Comparison of ENCODE assay signal across 28 mouse cellular contexts in genomic region chr7:40717991-40718390, GRCm38 (mm10).
DNase-seq lines count a peak whose midpoint lies in the region; ATAC-seq lines count a peak whose summit lies in the region.
"Had no signal": no experiment of that assay in that cellular context is flagged by ENCODE, and none has a peak within 500 bp of the region (broad histone marks: within the 10 kb centered on the region; RNA-seq: fewer than 3 reads in every experiment).

No protein-coding gene starts in this region.

- H3K4me3 ChIP-seq in embryonic facial prominence, embryonic 14.5 days (ENCODE audit: low read depth, low read length), result no peak overlapping the region
- H3K4me3 ChIP-seq in embryonic facial prominence, embryonic 10.5 days, result no peak overlapping the region
- H3K4me3 ChIP-seq: embryonic facial prominence, embryonic 15.5 days; forebrain, embryonic 12.5 days; hindbrain, embryonic 15.5 days; kidney, embryonic 15.5 days; layer of hippocampus, adult 2 months; left cerebral cortex, adult 2 months; liver, embryonic 15.5 days; midbrain, embryonic 13.5 days had no signal

- no peaks in the 10 kb centered on the region for H3K9me3 ChIP-seq in embryonic facial prominence, embryonic 14.5 days (ENCODE audit: control insufficient read depth, low read length)
- no peaks in the 10 kb centered on the region for H3K9me3 ChIP-seq in embryonic facial prominence, embryonic 10.5 days
- H3K9me3 ChIP-seq: embryonic facial prominence, embryonic 15.5 days; forebrain, embryonic 12.5 days; hindbrain, embryonic 15.5 days; kidney, embryonic 15.5 days; liver, embryonic 15.5 days; midbrain, embryonic 13.5 days had no signal

- H3K36me3 ChIP-seq in embryonic facial prominence, embryonic 14.5 days (ENCODE audit: control insufficient read depth, insufficient read depth, low read length), result no peaks in the 10 kb centered on the region
- no peaks in the 10 kb centered on the region for H3K36me3 ChIP-seq in embryonic facial prominence, embryonic 10.5 days (replicated peaks)
- H3K36me3 ChIP-seq: embryonic facial prominence, embryonic 15.5 days; forebrain, embryonic 12.5 days; G1E; hindbrain, embryonic 15.5 days; kidney, embryonic 15.5 days; liver, embryonic 15.5 days; midbrain, embryonic 13.5 days had no signal

- no peak overlapping the region for H3K9ac ChIP-seq in embryonic facial prominence, embryonic 14.5 days (ENCODE audit: low read depth, low read length)
- H3K9ac ChIP-seq: embryonic facial prominence, embryonic 15.5 days; forebrain, embryonic 12.5 days; hindbrain, embryonic 15.5 days; kidney, embryonic 15.5 days; liver, embryonic 15.5 days; lung, embryonic 14.5 days; midbrain, embryonic 13.5 days had no signal

- no peaks in the 10 kb centered on the region for H3K27me3 ChIP-seq in embryonic facial prominence, embryonic 14.5 days (replicated peaks; ENCODE audit: control insufficient read depth, insufficient read depth, low read length)
- H3K27me3 ChIP-seq in embryonic facial prominence, embryonic 10.5 days (replicated peaks; ENCODE audit: low read depth, poor library complexity, severe bottlenecking), result no peaks in the 10 kb centered on the region
- H3K27me3 ChIP-seq: embryonic facial prominence, embryonic 15.5 days; forebrain, embryonic 12.5 days; hindbrain, embryonic 15.5 days; kidney, embryonic 15.5 days; liver, embryonic 15.5 days; midbrain, embryonic 13.5 days; Patski had no signal

- DNase-seq in adrenal gland, postnatal 10 days, result peak; percentile 5
- DNase-seq in adrenal gland, postnatal 36 days, result no peak
- peak; percentile 12 for DNase-seq in embryonic facial prominence, embryonic 14.5 days (ENCODE audit: low spot score)
- DNase-seq in embryonic facial prominence, embryonic 10.5 days (ENCODE audit: low spot score), result no peak
- DNase-seq in left cerebral cortex, postnatal 4 days, result peak; percentile 7
- no peak for DNase-seq in left cerebral cortex, postnatal 36 days (ENCODE audit: low spot score in 2 of 2)
- peak; percentile 76 for DNase-seq in Muller cell, postnatal 12 days (ENCODE audit: inconsistent ontology term)
- no peak for DNase-seq in right cerebral cortex, postnatal 4 days
- DNase-seq: adrenal gland, postnatal 25 days; gastrocnemius, postnatal 14 days; kidney, adult 18-20 months; kidney, postnatal 36 days; lung, embryonic 14.5 days; right cerebral cortex, postnatal 25 days; spleen, adult 18-20 months; thymus, postnatal 14 days had no signal

- WGBS in embryonic facial prominence, embryonic 14.5 days, result 60% methylated on average over 6 of the region's 6 CpGs
- WGBS in embryonic facial prominence, embryonic 10.5 days, result 82% methylated on average over 6 of the region's 6 CpGs

- no peak overlapping the region for H3K4me2 ChIP-seq in embryonic facial prominence, embryonic 14.5 days (ENCODE audit: low read depth, low read length)
- H3K4me2 ChIP-seq: embryonic facial prominence, embryonic 15.5 days; forebrain, embryonic 12.5 days; heart, embryonic 11.5 days; hindbrain, embryonic 15.5 days; kidney, embryonic 15.5 days; liver, embryonic 15.5 days; lung, embryonic 14.5 days; midbrain, embryonic 13.5 days had no signal

- no peaks in the 10 kb centered on the region for H3K4me1 ChIP-seq in embryonic facial prominence, embryonic 14.5 days (ENCODE audit: control insufficient read depth, insufficient read depth, low read length)
- no peaks in the 10 kb centered on the region for H3K4me1 ChIP-seq in embryonic facial prominence, embryonic 10.5 days
- H3K4me1 ChIP-seq: embryonic facial prominence, embryonic 15.5 days; forebrain, embryonic 12.5 days; hindbrain, embryonic 15.5 days; kidney, embryonic 15.5 days; liver, embryonic 15.5 days; midbrain, embryonic 13.5 days had no signal

- intact Hi-C loops in left cerebral cortex, postnatal 4 days (cut with DNase I), result no loop called here
- intact Hi-C loops in left cerebral cortex, postnatal 36 days (cut with DNase I), result no loop called here

- no peak overlapping the region for H3K27ac ChIP-seq in embryonic facial prominence, embryonic 14.5 days (replicated peaks; ENCODE audit: low read depth, low read length)
- H3K27ac ChIP-seq in embryonic facial prominence, embryonic 10.5 days (replicated peaks), result no peak overlapping the region
- H3K27ac ChIP-seq: embryonic facial prominence, embryonic 15.5 days; forebrain, embryonic 12.5 days; hindbrain, embryonic 15.5 days; kidney, embryonic 15.5 days; layer of hippocampus, adult 2 months; left cerebral cortex, adult 2 months; liver, embryonic 15.5 days; macrophage; midbrain, embryonic 13.5 days had no signal

- no peak for ATAC-seq in embryonic facial prominence, embryonic 14.5 days (ENCODE audit: low read depth)
- ATAC-seq: midbrain, embryonic 13.5 days; Patski had no signal

Comparison
In these comparisons a context has a peak if more than half of its experiments do, and no peak if none do; other contexts are left out.
1. DNase-seq: peak in adrenal gland, postnatal 10 days (single experiment), embryonic facial prominence, embryonic 14.5 days (single experiment), left cerebral cortex, postnatal 4 days (single experiment) and Muller cell, postnatal 12 days (single experiment); none in adrenal gland, postnatal 36 days (0 of 2), embryonic facial prominence, embryonic 10.5 days (single experiment), left cerebral cortex, postnatal 36 days (0 of 2) and right cerebral cortex, postnatal 4 days (single experiment).